Mouse (Mus musculus): ENCODE results near the gene Zfhx3.

The Zfhx3 gene

GRCm38 (mm10) chr8:108363856-108364255, 421.4 kb downstream of the Zfhx3 start:
- DNase-seq, result no peak

DNA sequence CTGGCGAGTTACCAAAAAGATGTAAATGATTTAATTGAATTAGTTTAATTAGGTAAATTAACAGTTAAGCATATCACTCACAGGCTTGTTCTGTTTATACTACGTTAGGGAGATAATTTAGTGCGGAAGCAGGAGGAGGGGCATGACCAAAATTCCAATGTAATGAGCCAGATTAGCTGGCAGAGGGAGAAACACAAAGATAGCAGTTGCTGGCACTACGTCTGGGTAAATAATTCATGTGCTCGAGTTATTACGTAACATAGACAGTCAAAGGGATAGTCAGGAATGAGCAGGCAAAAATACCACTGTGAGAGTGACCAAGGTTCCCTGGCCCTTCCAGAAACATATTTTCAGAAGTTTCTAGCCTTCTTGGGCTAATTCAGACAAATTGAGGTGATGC, 426.6 kb downstream of the Zfhx3 start:
- peak; percentile 15 to 48 for DNase-seq

DNA sequence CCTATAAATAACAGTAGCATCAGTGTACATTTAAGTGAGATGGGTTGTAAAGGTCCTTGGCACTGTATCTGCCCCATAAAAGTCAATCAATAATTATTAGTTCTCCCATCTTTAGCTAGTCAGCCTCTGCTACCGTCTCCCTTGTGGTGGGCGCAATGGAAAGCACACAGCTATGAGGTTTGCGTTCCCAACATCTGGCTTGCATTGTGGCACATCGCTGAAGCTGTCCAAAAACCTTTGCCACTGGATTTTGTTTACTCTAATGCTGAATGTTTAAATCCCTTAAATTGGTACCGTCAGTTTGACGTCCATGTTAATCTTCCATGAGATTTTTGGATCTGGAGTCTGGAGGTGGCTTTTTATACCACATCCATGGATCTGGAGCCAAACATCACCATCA, 428.3 kb downstream of the Zfhx3 start:
- no peak for DNase-seq

DNA sequence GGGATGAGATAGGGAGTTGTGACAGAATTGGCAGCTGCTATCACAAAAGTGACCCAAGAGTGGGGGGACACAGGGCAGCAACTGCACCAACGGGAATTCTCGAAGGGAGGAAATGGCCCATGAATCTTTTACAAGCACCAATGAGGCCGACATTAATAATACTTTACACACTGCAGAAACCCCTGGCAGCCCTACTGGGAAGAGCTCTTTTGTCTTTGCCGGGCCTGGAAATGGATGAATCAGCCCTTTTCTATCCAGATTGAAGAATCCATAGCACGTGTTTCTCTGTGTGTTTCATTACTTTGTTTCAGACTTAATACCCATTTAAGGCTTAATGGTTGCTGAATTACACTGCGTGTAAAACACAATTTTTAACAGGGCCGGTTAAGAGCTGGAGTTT, 430.6 kb downstream of the Zfhx3 start:
- no peak for DNase-seq

DNA sequence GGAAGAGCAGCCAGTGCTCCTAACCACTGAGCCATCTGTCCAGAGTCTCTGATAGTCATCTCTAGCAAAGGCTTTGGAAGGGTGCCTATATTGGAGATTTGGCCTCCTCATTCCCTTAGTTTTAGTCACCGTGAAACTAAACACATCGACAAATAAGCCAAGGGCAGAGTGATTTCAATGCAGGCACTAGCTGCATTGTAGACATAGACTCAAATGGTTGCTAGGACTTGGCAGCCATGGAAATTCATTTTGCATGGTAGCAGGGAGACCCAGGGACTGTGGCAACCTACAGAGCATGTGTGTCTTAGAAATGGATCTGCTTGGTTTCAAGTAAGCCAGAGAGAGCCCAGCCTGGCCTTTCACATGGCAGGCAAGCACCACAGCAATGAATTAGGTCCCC, 435.6 kb downstream of the Zfhx3 start:
- DNase-seq, result no peak

DNA sequence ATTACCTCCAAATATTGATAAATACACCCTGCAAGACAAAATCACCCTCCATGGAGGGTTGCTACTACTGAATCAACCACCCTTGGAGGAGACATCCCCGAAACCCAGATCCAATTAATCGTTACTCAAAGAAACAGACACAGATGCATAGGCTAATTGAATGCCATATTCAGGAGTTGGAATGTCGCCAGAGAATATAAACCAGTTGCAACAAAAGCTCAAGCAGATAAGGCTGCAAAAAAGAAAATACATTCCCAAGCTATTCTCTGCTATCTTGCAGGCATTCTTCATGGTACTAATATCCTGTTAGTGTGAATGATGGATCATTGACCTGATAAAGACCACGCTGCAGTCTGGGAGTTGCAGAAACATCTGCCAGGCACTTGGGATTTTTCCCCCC, 440.7 kb downstream of the Zfhx3 start:
- DNase-seq, result no peak

DNA sequence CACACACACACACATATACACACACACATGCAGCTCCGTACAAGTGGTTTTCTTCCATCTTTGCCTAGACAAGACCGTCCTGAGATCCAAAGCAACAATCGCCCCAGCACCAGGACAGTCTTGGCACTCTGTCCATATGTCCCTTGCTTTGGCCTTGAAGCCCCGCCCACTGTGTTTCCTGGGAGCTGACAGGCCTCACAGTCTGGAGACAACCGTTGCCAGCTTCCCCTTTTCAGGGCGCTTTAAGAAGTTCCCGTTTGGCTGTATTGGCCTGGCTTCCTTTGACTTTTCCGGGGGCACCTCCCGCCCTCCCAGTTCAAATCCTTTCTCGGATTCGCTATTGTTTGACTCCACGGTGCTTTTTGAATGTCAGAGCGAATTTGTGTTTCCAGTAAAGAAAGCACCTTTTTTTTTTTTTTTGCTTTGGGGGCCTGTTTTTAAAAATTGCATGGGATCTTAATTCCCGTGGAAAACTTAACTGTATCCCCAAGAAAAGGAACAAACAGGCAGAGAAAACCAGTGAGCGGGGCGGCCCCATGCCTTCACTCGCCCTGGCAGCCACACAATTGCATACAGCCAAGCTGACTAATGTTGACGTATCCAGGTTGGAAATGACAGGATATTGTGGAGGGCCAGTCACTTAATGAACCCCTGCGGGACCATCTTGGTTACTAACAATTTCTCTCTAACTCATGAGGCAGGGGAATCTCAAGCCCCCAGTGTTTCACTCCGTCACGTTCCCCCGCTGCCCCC, 444.9 kb downstream of the Zfhx3 start:
- DNase-seq, result peak; percentile 20 to 34

DNA sequence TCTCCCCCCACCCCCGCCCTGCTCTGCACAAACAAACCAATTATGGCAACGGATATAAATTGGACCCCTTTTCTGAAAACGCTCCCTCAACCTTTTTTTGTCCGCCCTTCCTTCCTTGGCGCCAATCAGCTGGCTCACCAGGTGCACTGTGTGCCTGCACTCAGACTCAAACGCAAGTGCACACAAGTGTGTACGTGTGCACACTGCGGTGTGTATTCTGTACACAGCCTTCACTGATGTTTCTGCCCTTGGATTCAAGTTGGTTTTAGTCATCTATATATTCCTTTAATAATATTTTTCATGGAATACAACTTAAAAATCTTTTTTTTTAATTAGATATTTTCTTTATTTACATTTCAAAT, 445.4 kb downstream of the Zfhx3 start:
- DNase-seq, result no peak

DNA sequence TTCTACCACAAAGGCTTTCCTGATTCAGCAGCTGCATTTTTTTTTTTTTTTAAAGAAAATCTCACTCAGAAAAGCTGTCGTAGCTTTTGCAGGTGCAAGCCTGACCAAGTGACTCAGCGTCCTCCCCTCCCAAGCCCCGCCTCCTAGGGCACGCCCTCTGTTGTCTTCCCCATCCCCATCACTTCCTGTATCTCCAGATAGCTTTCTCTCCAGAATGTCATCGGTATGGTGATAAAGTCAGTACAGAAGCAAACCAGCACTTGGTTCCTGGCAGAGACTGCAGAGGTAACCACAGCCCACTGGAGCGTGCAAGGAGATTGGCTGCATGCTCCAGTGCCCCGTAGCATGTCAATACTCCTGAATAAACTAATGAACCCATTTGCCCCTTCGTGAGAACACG, 450.5 kb downstream of the Zfhx3 start:
- no peak for DNase-seq

- DNase-seq, result no peak
Observed at GRCm38 (mm10) chr8:108402149-108402548, 459.7 kb downstream of the Zfhx3 start.

- DNase-seq, result no peak
Observed at GRCm38 (mm10) chr8:108406716-108407494, 464.5 kb downstream of the Zfhx3 start.

GRCm38 (mm10) chr8:108419162-108419844, 476.9 kb downstream of the Zfhx3 start:
- DNase-seq, result no peak

DNA sequence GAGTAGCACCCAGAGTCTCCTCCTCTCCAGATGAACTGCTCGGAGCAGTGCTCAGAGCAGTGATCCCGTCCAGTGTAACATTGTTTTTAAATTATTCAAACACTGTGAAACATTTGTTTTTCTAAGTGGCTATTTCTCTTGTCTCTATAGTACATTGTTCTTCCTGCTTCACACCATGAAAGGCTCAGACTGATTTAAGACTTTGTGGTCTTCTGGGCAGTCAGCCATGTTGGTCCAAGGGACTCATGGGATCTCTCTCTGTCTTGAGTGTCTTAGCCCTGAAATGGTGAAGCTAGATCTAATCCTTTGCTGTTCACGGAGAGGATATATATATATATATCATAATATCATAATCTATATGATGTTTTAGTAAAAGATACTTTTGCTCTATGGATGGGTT, 480.1 kb downstream of the Zfhx3 start:
- no peak for DNase-seq

DNA sequence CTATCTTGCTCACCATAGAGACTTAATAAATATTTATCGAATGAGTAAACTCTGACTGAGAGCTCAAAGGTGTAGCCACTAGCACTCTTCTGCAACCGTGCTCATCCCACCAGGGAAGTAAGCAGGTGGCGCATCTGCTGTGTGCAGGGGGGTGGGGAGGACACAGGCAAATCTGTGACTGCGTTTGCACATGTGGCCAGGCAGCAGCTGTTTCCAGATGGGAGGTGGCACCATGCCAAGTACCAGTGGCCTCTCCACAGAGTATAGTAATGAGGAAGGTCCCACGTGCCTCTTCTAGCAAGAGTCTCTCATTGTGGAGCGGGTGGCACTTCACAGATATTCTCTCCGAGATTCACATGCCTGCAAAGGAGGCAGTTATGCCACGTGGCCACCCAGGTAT, 481.9 kb downstream of the Zfhx3 start:
- DNase-seq, result peak; percentile 5 to 8

GRCm38 (mm10) chr8:108433321-108433720, 490.9 kb downstream of the Zfhx3 start:
- no peak for DNase-seq

DNA sequence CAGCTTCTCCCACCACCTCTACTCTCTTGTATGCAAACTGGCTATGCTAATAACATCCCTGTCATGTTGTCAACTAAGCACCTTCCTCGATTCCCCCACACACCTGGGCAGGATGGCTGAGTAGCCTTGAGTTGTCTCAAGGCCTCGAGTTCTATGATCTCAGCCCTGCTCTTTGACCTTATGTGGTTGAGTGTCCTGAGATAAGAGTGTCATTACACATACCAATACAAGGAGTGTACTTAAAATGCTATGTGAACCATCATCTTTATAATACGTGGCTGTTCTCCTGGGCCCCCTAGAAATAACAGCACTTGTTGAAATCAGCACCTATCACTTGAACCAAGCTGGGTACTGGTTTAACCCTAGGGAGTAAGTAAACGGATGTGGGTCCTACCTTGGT, 492.1 kb downstream of the Zfhx3 start:
- no peak for DNase-seq

GRCm38 (mm10) chr8:108436336-108436735, 493.9 kb downstream of the Zfhx3 start:
- DNase-seq, result no peak

DNA sequence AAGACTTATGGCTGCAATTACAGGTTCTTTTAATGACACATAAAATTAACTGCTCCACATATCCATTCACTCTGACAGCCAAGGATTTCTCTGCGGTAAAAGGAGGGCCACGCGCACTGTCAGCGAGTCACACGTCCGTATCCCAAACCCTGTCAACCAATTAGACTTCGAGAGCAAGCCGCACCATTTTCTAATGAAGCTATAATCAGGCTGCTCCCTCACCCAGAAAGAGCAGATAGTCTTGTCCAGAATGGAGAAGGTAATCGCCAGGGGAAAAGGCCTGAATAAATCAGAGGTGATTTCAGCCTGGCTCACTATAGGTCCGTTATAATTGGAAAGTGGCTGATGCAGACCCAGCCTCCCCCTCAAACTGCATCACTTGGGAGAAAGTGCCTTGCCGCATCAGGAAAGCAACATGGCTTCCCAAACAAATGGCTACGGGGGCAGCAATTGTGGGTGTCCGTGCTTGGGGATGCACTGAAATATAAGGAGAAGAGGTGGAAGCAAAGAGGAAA, 494.9 kb downstream of the Zfhx3 start:
- DNase-seq, result no peak

GRCm38 (mm10) chr8:108440476-108440875, 498.0 kb downstream of the Zfhx3 start:
- DNase-seq, result no peak

GRCm38 (mm10) chr8:108450847-108451246, 508.4 kb downstream of the Zfhx3 start:
- peak in 1 of 2 experiments; percentile 7 for DNase-seq

GRCm38 (mm10) chr8:108454561-108455311, 512.3 kb downstream of the Zfhx3 start:
- no peak for DNase-seq

DNA sequence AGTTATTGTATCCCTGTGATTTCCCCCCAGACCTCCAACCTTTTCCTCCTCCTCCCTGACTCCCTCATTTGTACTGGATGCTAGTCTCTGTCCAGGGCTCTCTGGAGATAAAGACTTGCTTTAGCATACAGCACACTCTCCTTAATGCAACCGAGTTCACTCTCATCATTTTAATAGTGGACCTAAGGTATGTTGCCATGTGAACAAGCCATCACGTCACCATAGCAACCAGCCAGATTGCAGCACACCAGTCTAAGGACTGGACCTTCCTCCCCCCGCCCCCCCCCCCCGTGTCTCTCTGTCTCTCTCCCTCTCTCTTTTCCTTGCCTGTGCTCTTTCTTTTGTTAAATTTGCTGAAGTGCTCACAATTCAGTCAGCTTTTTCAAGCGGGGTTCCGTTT, 524.2 kb downstream of the Zfhx3 start:
- DNase-seq, result no peak

Data from lung, adult 18-20 months (tissue).